In the genomic region with DNA sequence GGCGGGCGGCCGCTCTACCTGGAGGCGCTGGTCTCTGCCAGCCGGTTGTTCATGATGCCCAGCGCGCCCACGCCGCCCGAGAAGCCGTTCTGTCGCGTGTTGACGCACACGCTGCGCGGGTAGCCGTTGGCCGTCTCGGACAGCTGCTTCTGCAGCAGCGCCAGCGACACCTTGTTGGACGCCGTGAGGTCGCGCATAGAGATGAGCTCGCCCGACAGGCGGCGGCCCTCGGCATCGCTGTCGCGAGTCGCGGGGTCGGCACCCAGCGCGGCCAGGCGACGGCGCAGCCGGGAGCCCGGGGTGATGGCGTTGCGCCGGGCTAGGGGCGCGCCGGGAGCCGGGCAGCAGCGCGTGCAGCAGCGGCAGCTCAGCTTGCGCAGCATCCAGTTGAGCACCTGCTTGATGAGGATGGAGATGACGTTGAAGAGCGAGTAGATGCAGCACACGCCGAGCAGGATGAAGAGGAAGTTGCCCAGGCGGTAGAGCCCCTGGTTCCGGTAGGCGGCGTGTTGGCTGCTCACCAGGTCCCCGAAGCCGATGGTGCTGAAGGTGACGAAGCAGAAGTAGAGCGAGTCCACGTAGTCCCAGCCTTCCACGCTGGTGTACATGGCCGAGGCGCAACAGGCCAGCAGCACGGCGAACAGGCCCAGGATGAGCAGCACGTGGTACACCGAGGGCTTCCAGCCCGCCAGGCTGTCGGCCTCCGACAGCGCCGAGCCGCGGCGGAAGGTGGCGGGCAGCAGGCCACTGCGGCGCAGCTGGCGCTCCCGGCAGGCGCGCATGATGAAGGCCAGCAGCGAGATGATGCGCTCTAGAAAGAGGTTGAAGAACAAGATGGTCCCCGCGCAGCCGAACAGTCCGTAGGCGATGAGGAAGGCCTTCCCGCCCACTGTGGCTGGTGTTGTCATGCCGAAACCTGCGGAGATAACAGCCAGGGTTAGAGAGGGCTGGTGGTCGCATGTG, we compare ENCODE assay signal across 8 mouse cellular contexts. TPM values are rescaled to one million over a fixed set of nuclear protein-coding genes. Genes with fewer than 3 reads are reported as not detected.
DNase-seq lines count a peak whose midpoint lies in the region; ATAC-seq and TF ChIP-seq lines count a peak whose summit lies in the region.

No protein-coding gene starts in this region.

- H3K9ac ChIP-seq in heart, embryonic 14.5 days (ENCODE audit: low read length): peak overlapping the region; percentile 50
- H3K9ac ChIP-seq in liver, embryonic 15.5 days: no peak overlapping the region
- H3K9ac ChIP-seq in neural tube, embryonic 11.5 days (ENCODE audit: low read length): peak overlapping the region; percentile 55

- peaks cover 15% of the 10 kb centered on the region for H3K4me1 ChIP-seq in testis, adult 2 months (ENCODE audit: control insufficient read depth, insufficient read depth, low read length)
- H3K4me1 ChIP-seq in heart, embryonic 14.5 days (ENCODE audit: control insufficient read depth in 2 of 2, insufficient read depth in 2 of 2, low read length in 2 of 2): peaks cover 2 to 3% of the 10 kb centered on the region in 2 experiments; a peak in 1 of 4 replicates
- H3K4me1 ChIP-seq in liver, embryonic 15.5 days (replicated peaks): peaks cover 16% of the 10 kb centered on the region
- H3K4me1 ChIP-seq in neural tube, embryonic 11.5 days (ENCODE audit: control insufficient read depth, insufficient read depth, low read length): no peaks in the 10 kb centered on the region

- no peaks in the 10 kb centered on the region for H3K9me3 ChIP-seq in heart, embryonic 14.5 days (ENCODE audit: control insufficient read depth, low read length)
- no peaks in the 10 kb centered on the region for H3K9me3 ChIP-seq in liver, embryonic 15.5 days (replicated peaks)
- H3K9me3 ChIP-seq in neural tube, embryonic 11.5 days (ENCODE audit: control insufficient read depth, low read length): no peaks in the 10 kb centered on the region; the same call in 1 of the 2 replicates

- H3K27me3 ChIP-seq in testis, adult 2 months (ENCODE audit: control insufficient read depth, insufficient read depth, low read length): no peaks in the 10 kb centered on the region
- peaks cover 60% of the 10 kb centered on the region for H3K27me3 ChIP-seq in heart, embryonic 14.5 days (ENCODE audit: control insufficient read depth, insufficient read depth, low read length)
- peaks cover 53% of the 10 kb centered on the region for H3K27me3 ChIP-seq in liver, embryonic 15.5 days
- H3K27me3 ChIP-seq in neural tube, embryonic 11.5 days (ENCODE audit: control insufficient read depth, insufficient read depth, low read length): peaks cover 29% of the 10 kb centered on the region

- H3K36me3 ChIP-seq in testis, adult 2 months (ENCODE audit: control insufficient read depth, insufficient read depth, low read length): no peaks in the 10 kb centered on the region
- no peaks in the 10 kb centered on the region for H3K36me3 ChIP-seq in heart, embryonic 14.5 days (ENCODE audit: control insufficient read depth, insufficient read depth, low read length)
- no peaks in the 10 kb centered on the region for H3K36me3 ChIP-seq in liver, embryonic 15.5 days (replicated peaks)
- no peaks in the 10 kb centered on the region for H3K36me3 ChIP-seq in neural tube, embryonic 11.5 days (ENCODE audit: control insufficient read depth, insufficient read depth, low read length)

- no peak for TF ChIP-seq POLR2A in testis, adult 2 months (IDR thresholded peaks at IDR 0.05; ENCODE audit: control insufficient read depth, low read depth, low read length)

- peak overlapping the region; percentile 72 for H3K4me3 ChIP-seq in testis, adult 2 months (ENCODE audit: control insufficient read depth, low read depth, low read length)
- H3K4me3 ChIP-seq in heart, embryonic 14.5 days (ENCODE audit: control insufficient read depth in 1 of 2, insufficient read depth in 1 of 2, low read depth in 1 of 2, low read length in 2 of 2): peak overlapping the region; percentile 57 to 61
- H3K4me3 ChIP-seq in liver, embryonic 15.5 days (replicated peaks): peak overlapping the region; percentile 53
- H3K4me3 ChIP-seq in neural tube, embryonic 11.5 days (ENCODE audit: low read depth, low read length): peak overlapping the region; percentile 46

- no peak for TF ChIP-seq CTCF in testis, adult 2 months (IDR thresholded peaks at IDR 0.05; ENCODE audit: control insufficient read depth, insufficient read depth, insufficient replicate concordance, low read depth, low read length)

- H3K4me2 ChIP-seq in heart, embryonic 14.5 days (ENCODE audit: low read length): peak overlapping the region; percentile 98
- H3K4me2 ChIP-seq in liver, embryonic 15.5 days: peak overlapping the region; percentile 70
- H3K4me2 ChIP-seq in neural tube, embryonic 11.5 days (ENCODE audit: low read depth): peak overlapping the region; percentile 81

- ATAC-seq in heart, embryonic 14.5 days (ENCODE audit: insufficient number of reproducible peaks, insufficient read depth, low FRiP score, low read depth): peak; percentile 50
- 0 out of 2 replicates have a peak, but pooled peaks have one; percentile 22 for ATAC-seq in liver, embryonic 15.5 days (ENCODE audit: insufficient read depth)
- peak; percentile 83 for ATAC-seq in neural tube, embryonic 11.5 days (ENCODE audit: insufficient read depth, low FRiP score, low TSS enrichment)

- DNase-seq in testis, postnatal 14 days (ENCODE audit: low spot score): no peak
- DNase-seq in embryo, embryonic 10.5 days (ENCODE audit: low spot score): peak; percentile 57
- peak; percentile 20 for DNase-seq in kidney, postnatal 14 days
- peak; percentile 65 for DNase-seq in neural tube, embryonic 11.5 days (ENCODE audit: low spot score)
- peak; percentile 70 for DNase-seq in thymus, postnatal 14 days

- WGBS in heart, embryonic 14.5 days: under 1% methylated on average over 101 of the region's 101 CpGs
- 4% methylated on average over 101 of the region's 101 CpGs for WGBS in liver, embryonic 15.5 days (ENCODE audit: insufficient replicate concordance)
- WGBS in neural tube, embryonic 11.5 days: 3% methylated on average over 101 of the region's 101 CpGs

- H3K27ac ChIP-seq in testis, adult 2 months (ENCODE audit: control insufficient read depth, insufficient read depth, low read depth, low read length): no peak overlapping the region
- H3K27ac ChIP-seq in heart, embryonic 14.5 days (replicated peaks in 1 of 2; ENCODE audit: control insufficient read depth in 1 of 2, insufficient read depth in 1 of 2, low read depth in 2 of 2, low read length in 2 of 2): no peak overlapping the region
- H3K27ac ChIP-seq in liver, embryonic 15.5 days (replicated peaks): no peak overlapping the region
- no peak overlapping the region for H3K27ac ChIP-seq in neural tube, embryonic 11.5 days (ENCODE audit: low read depth, low read length)

RNA-seq across cellular contexts. Expression of a gene that starts 51.6 kb away (rescaled TPM):
- 1.8 and 2.8 TPM in 2 replicates for polyA plus RNA-seq in testis, adult 2 months (2012; rRNA removed)
- polyA plus RNA-seq in heart, embryonic 14.5 days (2014; fragmentation: Nextera tagmentation; extraction: Ambion mirVana): not detected in 2 replicates
- 0.70 and 0.76 TPM in 2 replicates for polyA plus RNA-seq in liver, embryonic 15.5 days (2015; fragmentation: Nextera tagmentation; extraction: Ambion mirVana)
- 0.31 and 0.39 TPM in 2 replicates for polyA plus RNA-seq in neural tube, embryonic 11.5 days (2014; fragmentation: Nextera tagmentation; extraction: Ambion mirVana)

Comparison
In these comparisons a context has a peak if more than half of its experiments do, and no peak if none do; other contexts are left out.
1. ATAC-seq: peak in every context shown above with its lines; median percentile 83 in neural tube, embryonic 11.5 days; 50 in heart, embryonic 14.5 days; 22 in liver, embryonic 15.5 days.